Mouse (Mus musculus): ENCODE measurements around the gene Efna2. TPM values are rescaled to one million over a fixed set of nuclear protein-coding genes. Genes with fewer than 3 reads are reported as not detected.
A peak's percentile ranks its signal among the peaks of the same experiment; 100 is the strongest.
"Not testable (repeated sequence)": the region's sequence is repeated elsewhere in the genome, so short reads cannot be mapped to it uniquely, and the experiment has no call there.

Gene Efna2
- total and polyA plus RNA-seq, 2 experiments from 2014 or later = 51.1 to 52.1 TPM

- ATAC-seq (ENCODE audit: low FRiP score) (no peak), DNase-seq (ENCODE audit: low spot score) (no peak)
- H3K27ac ChIP-seq (ENCODE audit: low read depth, low read length) = no peak overlapping the region
- H3K4me2 ChIP-seq (ENCODE audit: low read depth, low read length, poor library complexity, severe bottlenecking) = peak overlapping the region; percentile 96
- no peaks in the 10 kb centered on the region for H3K27me3 ChIP-seq (ENCODE audit: insufficient read depth, low read length)
- 81% methylated on average over 8 of the region's 8 CpGs for WGBS
- H3K9ac ChIP-seq (replicated peaks; ENCODE audit: low read length, poor library complexity, severe bottlenecking) = no peak overlapping the region
- H3K36me3 ChIP-seq (ENCODE audit: insufficient read depth, low read length) = no peaks in the 10 kb centered on the region
- H3K4me3 ChIP-seq (ENCODE audit: low read depth, low read length) = peak overlapping the region; percentile 50; the same call in 1 of the 2 replicates
- H3K9me3 ChIP-seq (ENCODE audit: low read length) = no peaks in the 10 kb centered on the region
- H3K4me1 ChIP-seq (ENCODE audit: insufficient read depth, low read length) = peaks cover 18% of the 10 kb centered on the region
- TF ChIP-seq CTCF (IDR thresholded peaks at IDR 0.05) = no peak
Observed at GRCm38 (mm10) chr10:80163721-80164120, 15.6 kb upstream of the Efna2 start.

- peak overlapping the region; percentile 82 for H3K27ac ChIP-seq (ENCODE audit: low read depth, low read length)
- peaks cover 15% of the 10 kb centered on the region; the same call in 1 of the 2 replicates for H3K4me1 ChIP-seq (ENCODE audit: insufficient read depth, low read length)
- TF ChIP-seq CTCF (IDR thresholded peaks at IDR 0.05) = peak; percentile 36
- peak overlapping the region; percentile 50 for H3K4me3 ChIP-seq (ENCODE audit: low read depth, low read length)
- WGBS = 7% methylated on average over 43 of the region's 44 CpGs
- H3K27me3 ChIP-seq (ENCODE audit: insufficient read depth, low read length) = no peaks in the 10 kb centered on the region
- DNase-seq (ENCODE audit: low spot score) (peak; percentile 50), ATAC-seq (ENCODE audit: low FRiP score) (no peak)
- no peaks in the 10 kb centered on the region for H3K9me3 ChIP-seq (ENCODE audit: low read length)
- H3K4me2 ChIP-seq (ENCODE audit: low read depth, low read length, poor library complexity, severe bottlenecking) = peak overlapping the region; percentile 96
- peak overlapping the region; percentile 77 for H3K9ac ChIP-seq (replicated peaks; ENCODE audit: low read length, poor library complexity, severe bottlenecking)
- no peaks in the 10 kb centered on the region for H3K36me3 ChIP-seq (ENCODE audit: insufficient read depth, low read length)
Observed at GRCm38 (mm10) chr10:80164161-80164997, 14.9 kb upstream of the Efna2 start.

GRCm38 (mm10) chr10:80164998-80165344 is 14.3 kb upstream of the Efna2 start:
- H3K36me3 ChIP-seq (ENCODE audit: insufficient read depth, low read length) = no peaks in the 10 kb centered on the region
- H3K9me3 ChIP-seq (ENCODE audit: low read length) = no peaks in the 10 kb centered on the region
- ATAC-seq (ENCODE audit: low FRiP score) (peak; percentile 64), DNase-seq (ENCODE audit: low spot score) (peak; percentile 98)
- peak; percentile 100 for TF ChIP-seq CTCF (IDR thresholded peaks at IDR 0.05)
- under 1% methylated on average over 17 of the region's 17 CpGs for WGBS
- H3K27ac ChIP-seq (ENCODE audit: low read depth, low read length) = peak overlapping the region; percentile 82
- peak overlapping the region; percentile 96 for H3K4me2 ChIP-seq (ENCODE audit: low read depth, low read length, poor library complexity, severe bottlenecking)
- peaks cover 15% of the 10 kb centered on the region; the same call in 1 of the 2 replicates for H3K4me1 ChIP-seq (ENCODE audit: insufficient read depth, low read length)
- no peaks in the 10 kb centered on the region for H3K27me3 ChIP-seq (ENCODE audit: insufficient read depth, low read length)
- H3K4me3 ChIP-seq (ENCODE audit: low read depth, low read length) = peak overlapping the region; percentile 50
- H3K9ac ChIP-seq (replicated peaks; ENCODE audit: low read length, poor library complexity, severe bottlenecking) = peak overlapping the region; percentile 77

- WGBS = 14% methylated on average over 20 of the region's 20 CpGs
- peak within 1 kb of the TSS; percentile 96 for H3K4me2 ChIP-seq (ENCODE audit: low read depth, low read length, poor library complexity, severe bottlenecking)
- peak within 1 kb of the TSS; percentile 82 for H3K27ac ChIP-seq (ENCODE audit: low read depth, low read length)
- no peak for TF ChIP-seq CTCF (IDR thresholded peaks at IDR 0.05)
- H3K27me3 ChIP-seq (ENCODE audit: insufficient read depth, low read length) = no peaks in the 10 kb centered on the region
- H3K4me3 ChIP-seq (ENCODE audit: low read depth, low read length) = peak within 1 kb of the TSS; percentile 91
- H3K36me3 ChIP-seq (ENCODE audit: insufficient read depth, low read length) = peaks cover 5% of the 10 kb centered on the region
- ATAC-seq (ENCODE audit: low FRiP score) (no peak), DNase-seq (ENCODE audit: low spot score) (peak; percentile 61)
- H3K9ac ChIP-seq (replicated peaks; ENCODE audit: low read length, poor library complexity, severe bottlenecking) = peak within 1 kb of the TSS; percentile 77
- H3K4me1 ChIP-seq (ENCODE audit: insufficient read depth, low read length) = peaks cover 9% of the 10 kb centered on the region; the same call in 1 of the 2 replicates
- no peaks in the 10 kb centered on the region for H3K9me3 ChIP-seq (ENCODE audit: low read length)
Observed at GRCm38 (mm10) chr10:80165392-80166128, 13.7 kb upstream of the Efna2 start, which contains the start of gene Cirbp. Gene Cirbp, plus strand, starts transcription at chr10:80165985.

GRCm38 (mm10) chr10:80166136-80166535 is 13.1 kb upstream of the Efna2 start:
- H3K27ac ChIP-seq (ENCODE audit: low read depth, low read length) = peak overlapping the region; percentile 82
- DNase-seq (ENCODE audit: low spot score); H3K4me1 ChIP-seq (ENCODE audit: insufficient read depth, low read length); H3K27me3 ChIP-seq (ENCODE audit: insufficient read depth, low read length); H3K9me3 ChIP-seq (ENCODE audit: low read length); ATAC-seq (ENCODE audit: low FRiP score): not testable (repeated sequence)
- peak overlapping the region; percentile 50; the same call in 1 of the 2 replicates for H3K4me3 ChIP-seq (ENCODE audit: low read depth, low read length)
- H3K4me2 ChIP-seq (ENCODE audit: low read depth, low read length, poor library complexity, severe bottlenecking) = peak overlapping the region; percentile 96
- WGBS = 87% methylated on average over 4 of the region's 4 CpGs
- H3K9ac ChIP-seq (replicated peaks; ENCODE audit: low read length, poor library complexity, severe bottlenecking) = peak overlapping the region; percentile 36; the same call in 1 of the 2 replicates
- peaks cover 11% of the 10 kb centered on the region for H3K36me3 ChIP-seq (ENCODE audit: insufficient read depth, low read length)
